Mouse (Mus musculus): Measurements from ENCODE around the gene Arpc4. TPM values are rescaled to one million over a fixed set of nuclear protein-coding genes. Genes with fewer than 3 reads are reported as not detected.
A peak's percentile ranks its signal among the peaks of the same experiment; 100 is the strongest.

The Arpc4 gene
- polyA plus RNA-seq, 1 experiment from 2014 or later, result 327 TPM

DNA sequence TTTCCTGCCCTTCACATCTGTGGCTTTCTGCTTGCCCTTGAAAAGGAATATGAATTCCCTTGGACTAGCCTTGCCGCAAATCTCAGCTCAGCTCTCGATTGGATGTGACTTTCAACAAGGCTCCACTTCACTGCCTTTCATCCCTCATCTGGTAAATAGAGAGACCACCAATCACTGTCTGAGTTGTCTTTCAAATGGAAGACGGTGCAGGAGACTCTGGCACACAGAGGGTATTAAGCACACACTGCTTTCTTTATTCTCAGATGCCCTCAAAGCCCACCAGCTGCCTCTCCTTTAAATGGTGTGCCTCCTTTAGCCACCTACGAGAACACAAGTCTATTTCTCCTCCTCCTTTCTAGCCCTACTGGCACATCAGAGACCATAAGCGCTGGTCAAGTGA, 9.3 kb upstream of the Arpc4 start:
- H3K4me3 ChIP-seq (replicated peaks), result no peak overlapping the region
- H3K27ac ChIP-seq, result no peak overlapping the region
- H3K36me3 ChIP-seq (replicated peaks), result peaks cover 70% of the 10 kb centered on the region
- H3K4me2 ChIP-seq, result no peak overlapping the region
- ATAC-seq (ENCODE audit: low FRiP score), result no peak
- H3K9ac ChIP-seq, result no peak overlapping the region
- no peaks in the 10 kb centered on the region for H3K9me3 ChIP-seq
- WGBS, result 80% methylated on average over 5 of the region's 5 CpGs
- no peaks in the 10 kb centered on the region for H3K27me3 ChIP-seq
- H3K4me1 ChIP-seq, result no peaks in the 10 kb centered on the region

DNA sequence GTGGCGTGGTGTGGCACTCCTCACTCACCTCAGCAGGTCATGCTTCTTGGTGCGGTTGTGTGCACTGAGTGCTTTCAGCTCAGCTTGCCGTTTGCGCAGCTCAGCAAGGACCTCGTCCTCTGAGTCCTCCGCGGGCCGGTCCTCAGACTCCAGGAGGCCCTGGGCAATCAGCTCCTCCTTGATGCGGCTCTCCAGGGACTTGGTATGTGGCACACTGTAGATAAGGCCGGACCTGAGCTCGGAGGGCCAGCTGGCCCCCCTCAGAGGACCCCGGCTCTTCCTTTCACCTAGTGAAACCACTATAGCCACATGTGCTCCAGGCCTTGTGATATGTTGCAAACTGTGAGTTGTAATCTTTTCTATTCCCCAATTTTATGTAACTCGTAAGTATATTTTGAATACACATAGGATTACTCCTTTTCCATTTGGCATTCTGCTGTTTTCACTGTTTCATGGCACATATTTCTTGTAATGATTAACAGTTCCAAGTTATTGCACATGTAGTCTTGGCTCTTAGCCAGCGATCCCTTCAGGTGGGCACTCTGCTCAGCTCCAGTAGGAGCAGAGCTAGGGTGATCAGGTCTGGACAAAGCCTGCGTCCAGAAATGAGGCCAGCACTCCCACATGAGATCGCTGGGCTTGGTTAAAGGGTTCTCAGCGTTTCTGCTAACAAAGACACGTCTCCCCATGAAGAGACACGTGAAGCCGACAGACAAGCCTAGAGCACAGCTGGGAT, 7.6 kb upstream of the Arpc4 start:
- 95% methylated on average over 20 of the region's 20 CpGs for WGBS
- H3K9ac ChIP-seq, result no peak overlapping the region
- no peak overlapping the region for H3K4me3 ChIP-seq (replicated peaks)
- no peaks in the 10 kb centered on the region for H3K4me1 ChIP-seq
- no peak overlapping the region for H3K4me2 ChIP-seq
- no peaks in the 10 kb centered on the region for H3K9me3 ChIP-seq
- H3K27me3 ChIP-seq, result no peaks in the 10 kb centered on the region
- no peak for ATAC-seq (ENCODE audit: low FRiP score)
- H3K27ac ChIP-seq, result no peak overlapping the region
- peaks cover 84% of the 10 kb centered on the region for H3K36me3 ChIP-seq (replicated peaks)

DNA sequence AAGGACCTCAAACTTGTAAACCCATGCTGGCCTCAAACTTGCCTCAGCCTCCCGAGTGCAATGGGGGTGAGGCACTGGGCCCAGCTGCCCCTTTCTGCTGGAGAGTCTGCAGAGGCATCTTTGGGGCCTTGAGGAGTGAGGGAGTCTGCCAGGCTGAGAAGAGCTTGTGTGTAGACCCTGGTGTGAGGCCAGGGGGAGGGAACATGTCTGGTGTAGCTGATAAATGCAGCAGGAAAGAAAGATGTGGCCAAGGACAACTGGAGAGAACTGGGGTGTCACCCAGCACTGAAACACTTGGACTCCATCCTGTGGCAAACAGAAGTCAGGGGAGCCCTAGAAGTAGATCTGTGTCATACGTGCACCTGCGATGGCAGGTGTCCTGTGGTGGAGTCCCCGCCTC, 4.4 kb upstream of the Arpc4 start:
- Histone ChIP-seq H3K4me2 (no peak overlapping the region), H3K4me3 (replicated peaks) (no peak overlapping the region), H3K27me3 (no peaks in the 10 kb centered on the region), H3K27ac (no peak overlapping the region), H3K36me3 (replicated peaks) (peaks cover 71% of the 10 kb centered on the region), H3K9ac (no peak overlapping the region), H3K4me1 (peaks cover 9% of the 10 kb centered on the region), H3K9me3 (no peaks in the 10 kb centered on the region)
- 92% methylated on average over 4 of the region's 4 CpGs for WGBS
- ATAC-seq (ENCODE audit: low FRiP score), result no peak

DNA sequence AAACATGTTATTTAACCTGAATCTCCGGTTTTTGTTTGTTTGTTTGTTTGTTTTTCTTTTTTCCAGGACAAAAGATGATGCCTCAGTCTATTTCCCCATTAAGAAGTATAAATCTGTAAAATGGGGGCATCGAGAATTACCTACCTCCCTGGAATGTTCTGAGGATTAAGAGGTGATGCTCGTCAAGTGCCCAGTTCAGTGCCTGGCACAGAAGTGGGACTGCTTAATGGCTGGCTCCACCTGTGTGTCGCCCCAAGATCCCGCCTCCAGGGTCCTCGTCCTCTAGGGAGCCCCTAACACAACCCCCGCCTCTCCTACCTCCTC, 781 bp upstream of the Arpc4 start:
- WGBS, result 9% methylated on average over 7 of the region's 7 CpGs
- peak overlapping the region; percentile 88 for H3K4me2 ChIP-seq
- ATAC-seq (ENCODE audit: low FRiP score), result no peak
- no peaks in the 10 kb centered on the region for H3K9me3 ChIP-seq
- peaks cover 54% of the 10 kb centered on the region for H3K36me3 ChIP-seq (replicated peaks)
- no peaks in the 10 kb centered on the region for H3K27me3 ChIP-seq
- peaks cover 19% of the 10 kb centered on the region for H3K4me1 ChIP-seq
- H3K4me3 ChIP-seq (replicated peaks), result peak overlapping the region; percentile 78
- H3K27ac ChIP-seq, result peak overlapping the region; percentile 94
- H3K9ac ChIP-seq, result peak overlapping the region; percentile 91

DNA sequence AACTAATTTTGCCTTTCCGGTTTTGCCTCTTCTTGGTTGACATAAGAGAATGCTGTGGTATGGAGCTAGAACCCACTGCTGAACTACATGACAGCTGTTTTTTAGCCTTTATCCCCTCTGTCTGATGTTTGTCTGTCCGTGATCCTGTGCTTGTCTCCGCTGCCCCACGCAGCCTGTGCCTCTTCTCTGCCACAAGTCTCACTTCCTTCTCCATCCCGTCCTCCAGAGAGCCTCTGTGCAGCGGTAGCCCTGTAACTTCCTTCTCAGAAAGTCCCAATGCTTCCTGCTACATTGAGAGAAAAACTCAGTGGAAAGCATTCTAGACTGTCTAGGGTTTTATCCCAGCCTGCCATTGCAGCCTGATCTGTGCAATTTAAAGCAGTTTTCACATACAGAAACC, 1.3 kb downstream of the Arpc4 start:
- Histone ChIP-seq H3K36me3 (replicated peaks) (peaks cover 56% of the 10 kb centered on the region), H3K9ac (no peak overlapping the region), H3K27me3 (no peaks in the 10 kb centered on the region), H3K4me3 (replicated peaks) (peak overlapping the region; percentile 78), H3K27ac (no peak overlapping the region), H3K9me3 (no peaks in the 10 kb centered on the region), H3K4me1 (peaks cover 19% of the 10 kb centered on the region), H3K4me2 (peak overlapping the region; percentile 88)
- no peak for ATAC-seq (ENCODE audit: low FRiP score)
- WGBS, result 90% methylated on average over 6 of the region's 6 CpGs

DNA sequence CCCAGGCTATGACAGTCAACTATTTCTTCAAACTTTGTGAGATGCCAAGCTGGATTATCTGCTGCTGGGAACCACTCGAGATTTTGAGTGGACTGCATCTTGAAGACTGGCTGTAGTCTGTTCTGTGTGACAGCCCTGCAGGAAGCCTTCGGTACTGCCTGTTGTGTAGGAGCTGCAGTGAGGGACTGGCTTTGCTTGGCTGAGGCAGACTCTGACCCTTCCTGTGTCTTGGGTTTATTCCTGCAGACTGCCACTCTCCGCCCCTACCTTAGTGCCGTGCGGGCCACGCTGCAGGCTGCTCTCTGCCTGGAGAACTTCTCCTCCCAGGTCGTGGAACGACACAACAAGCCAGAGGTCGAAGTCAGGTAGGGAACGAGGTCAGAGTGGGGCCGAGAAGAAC, 2.6 kb downstream of the Arpc4 start:
- no peak for ATAC-seq (ENCODE audit: low FRiP score)
- H3K9ac ChIP-seq, result no peak overlapping the region
- H3K36me3 ChIP-seq (replicated peaks), result peaks cover 56% of the 10 kb centered on the region
- no peaks in the 10 kb centered on the region for H3K9me3 ChIP-seq
- peaks cover 19% of the 10 kb centered on the region for H3K4me1 ChIP-seq
- no peak overlapping the region for H3K27ac ChIP-seq
- no peak overlapping the region for H3K4me2 ChIP-seq
- no peak overlapping the region for H3K4me3 ChIP-seq (replicated peaks)
- no peaks in the 10 kb centered on the region for H3K27me3 ChIP-seq
- WGBS, result 95% methylated on average over 11 of the region's 11 CpGs

DNA sequence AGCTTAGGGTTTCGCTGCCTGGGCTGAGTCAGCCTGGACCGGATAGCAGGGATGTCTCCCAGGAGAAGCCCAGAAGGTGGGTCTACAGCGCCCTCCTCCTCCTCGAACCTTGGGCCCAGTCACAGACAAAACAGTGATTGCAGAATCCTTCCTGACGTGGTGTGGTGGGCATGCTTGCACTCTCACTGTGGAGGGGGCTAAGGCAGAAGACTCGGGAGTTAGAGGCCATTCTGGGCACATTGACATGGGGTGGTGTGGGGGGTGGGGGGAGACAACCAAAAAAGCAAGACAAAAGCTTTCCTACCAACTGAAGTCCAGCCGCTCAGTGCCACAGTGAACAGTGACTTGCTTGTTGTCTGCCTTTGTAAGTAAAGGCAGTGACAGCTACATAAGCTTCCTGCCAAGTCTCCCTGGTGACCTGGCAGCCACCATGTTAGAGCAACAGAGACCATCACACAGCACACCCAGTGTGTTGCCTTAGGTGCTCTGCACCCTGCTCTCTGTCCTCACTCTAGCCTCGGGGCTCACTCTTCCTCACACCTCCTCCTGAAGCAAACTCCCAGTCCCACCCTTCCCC, 6.5 kb downstream of the Arpc4 start:
- no peak overlapping the region for H3K4me2 ChIP-seq
- H3K9ac ChIP-seq, result no peak overlapping the region
- no peak overlapping the region for H3K27ac ChIP-seq
- peaks cover 88% of the 10 kb centered on the region for H3K36me3 ChIP-seq (replicated peaks)
- 86% methylated on average over 8 of the region's 8 CpGs for WGBS
- H3K9me3 ChIP-seq, result no peaks in the 10 kb centered on the region
- peaks cover under 1% of the 10 kb centered on the region for H3K4me1 ChIP-seq
- no peak for ATAC-seq (ENCODE audit: low FRiP score)
- no peaks in the 10 kb centered on the region for H3K27me3 ChIP-seq
- H3K4me3 ChIP-seq (replicated peaks), result no peak overlapping the region

DNA sequence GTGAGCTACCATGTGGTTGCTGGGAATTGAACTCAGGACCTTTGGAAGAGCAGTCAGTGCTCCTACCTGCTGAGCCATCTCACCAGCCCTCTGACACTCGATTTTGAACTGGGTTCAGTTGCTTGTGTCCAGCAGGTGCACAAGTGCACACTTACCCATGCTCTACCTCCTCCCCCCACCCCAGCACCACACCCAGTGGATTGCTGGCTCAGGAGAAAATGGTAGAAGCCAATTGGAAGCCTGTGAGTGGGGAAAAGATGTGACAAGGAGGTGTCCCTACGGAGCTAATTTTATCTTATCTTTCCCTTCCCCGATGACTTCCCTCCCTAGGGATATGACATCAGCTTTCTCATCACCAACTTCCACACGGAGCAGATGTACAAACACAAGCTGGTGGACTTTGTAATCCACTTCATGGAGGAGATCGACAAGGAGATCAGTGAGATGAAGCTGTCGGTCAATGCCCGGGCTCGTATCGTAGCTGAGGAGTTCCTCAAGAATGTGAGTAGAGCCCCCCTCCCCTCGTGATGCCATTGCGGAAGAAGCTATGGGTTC, 7.3 kb downstream of the Arpc4 start:
- Histone ChIP-seq H3K9me3 (no peaks in the 10 kb centered on the region), H3K36me3 (replicated peaks) (peaks cover 96% of the 10 kb centered on the region)

DNA sequence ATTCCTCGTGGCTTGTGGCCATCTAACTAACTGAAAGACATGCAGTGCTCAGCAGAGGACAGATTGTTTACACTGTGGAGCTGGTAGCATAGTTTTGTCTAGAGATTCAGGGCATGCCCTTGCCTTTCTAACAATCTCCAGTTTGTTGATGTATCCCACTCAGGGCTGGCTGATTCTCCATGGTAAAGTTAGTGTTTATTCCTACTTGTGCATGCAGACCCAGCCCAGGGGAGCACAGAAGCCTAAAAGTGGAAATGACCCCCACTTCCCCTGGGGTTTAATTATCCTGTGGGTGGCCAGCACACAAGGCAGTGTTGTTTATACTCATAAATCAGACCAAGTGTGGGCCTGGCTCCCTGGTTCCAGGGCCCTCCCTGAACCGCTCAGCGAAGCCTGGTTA, 8.1 kb downstream of the Arpc4 start:
- no peak for ATAC-seq (ENCODE audit: low FRiP score)
- WGBS, result 89% methylated on average over 3 of the region's 3 CpGs
- H3K4me3 ChIP-seq (replicated peaks), result no peak overlapping the region
- no peaks in the 10 kb centered on the region for H3K9me3 ChIP-seq
- H3K4me2 ChIP-seq, result no peak overlapping the region
- no peak overlapping the region for H3K27ac ChIP-seq
- H3K27me3 ChIP-seq, result no peaks in the 10 kb centered on the region
- no peaks in the 10 kb centered on the region for H3K4me1 ChIP-seq
- H3K9ac ChIP-seq, result no peak overlapping the region
- peaks cover 89% of the 10 kb centered on the region for H3K36me3 ChIP-seq (replicated peaks)

More for the DNA sequence above, 7.3 kb downstream of the Arpc4 start:
- no peak for ATAC-seq (ENCODE audit: low FRiP score)
- Histone ChIP-seq H3K27ac (no peak overlapping the region), H3K9ac (no peak overlapping the region), H3K4me3 (replicated peaks) (no peak overlapping the region), H3K4me1 (no peaks in the 10 kb centered on the region), H3K27me3 (no peaks in the 10 kb centered on the region), H3K4me2 (no peak overlapping the region)
- WGBS, result 94% methylated on average over 11 of the region's 11 CpGs

DNA sequence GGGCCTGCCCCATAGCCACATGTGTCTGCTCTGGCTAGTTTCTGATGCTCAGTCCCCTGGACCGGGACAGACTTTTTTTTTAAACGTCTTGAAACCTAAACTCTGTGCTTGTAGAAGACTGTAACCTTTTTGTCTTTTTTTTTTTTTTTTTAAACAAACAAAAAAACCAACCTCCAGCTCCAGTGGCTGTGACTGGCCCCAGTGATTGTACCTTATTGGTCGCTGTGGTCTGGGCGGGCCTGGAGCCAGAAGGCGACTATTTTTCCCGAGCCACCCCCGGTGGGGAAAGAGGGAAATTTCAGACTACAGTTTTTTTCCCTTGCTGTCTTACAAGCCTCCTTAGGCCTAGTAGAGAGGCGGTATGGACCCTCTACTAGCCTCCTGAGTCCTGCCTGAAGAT, 11.0 kb downstream of the Arpc4 start, which contains the start of gene Ttll3:
TSS of gene Ttll3 (plus strand) at position 301 of the 400 bp plus-strand sequence.
- H3K4me3 ChIP-seq (replicated peaks), result no peak within 1 kb of the TSS
- WGBS, result 76% methylated on average over 8 of the region's 8 CpGs
- no peak within 1 kb of the TSS for H3K9ac ChIP-seq
- no peaks in the 10 kb centered on the region for H3K27me3 ChIP-seq
- no peak within 1 kb of the TSS for H3K4me2 ChIP-seq
- no peak for ATAC-seq (ENCODE audit: low FRiP score)
- peaks cover 17% of the 10 kb centered on the region for H3K4me1 ChIP-seq
- H3K27ac ChIP-seq, result no peak within 1 kb of the TSS
- H3K36me3 ChIP-seq (replicated peaks), result peaks cover 62% of the 10 kb centered on the region
- no peaks in the 10 kb centered on the region for H3K9me3 ChIP-seq

DNA sequence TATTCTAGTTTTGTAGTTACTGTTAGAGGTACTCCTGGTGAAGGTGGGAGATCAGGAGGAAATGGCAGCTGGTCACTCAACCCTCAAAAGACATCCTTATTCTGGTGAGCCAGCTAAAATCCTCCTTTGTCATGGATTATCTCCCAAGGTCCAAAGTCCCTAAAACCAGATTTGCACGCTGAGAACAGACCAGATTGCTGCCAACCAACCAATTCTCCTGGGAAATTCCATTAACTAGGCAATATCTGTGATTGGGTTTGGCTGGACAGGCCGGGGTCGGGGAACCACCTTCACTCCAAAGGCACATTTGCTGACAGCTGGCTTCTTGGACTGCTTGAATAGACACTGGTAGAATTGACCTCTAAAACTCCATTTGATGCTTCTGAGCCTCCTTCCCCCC, 12.8 kb downstream of the Arpc4 start:
- Histone ChIP-seq H3K4me2 (no peak overlapping the region), H3K9ac (no peak overlapping the region), H3K36me3 (replicated peaks) (peaks cover 56% of the 10 kb centered on the region), H3K4me1 (peaks cover 17% of the 10 kb centered on the region), H3K9me3 (no peaks in the 10 kb centered on the region), H3K27ac (no peak overlapping the region), H3K27me3 (no peaks in the 10 kb centered on the region), H3K4me3 (replicated peaks) (no peak overlapping the region)
- WGBS, result 96% methylated on average over 3 of the region's 3 CpGs
- no peak for ATAC-seq (ENCODE audit: low FRiP score)

DNA sequence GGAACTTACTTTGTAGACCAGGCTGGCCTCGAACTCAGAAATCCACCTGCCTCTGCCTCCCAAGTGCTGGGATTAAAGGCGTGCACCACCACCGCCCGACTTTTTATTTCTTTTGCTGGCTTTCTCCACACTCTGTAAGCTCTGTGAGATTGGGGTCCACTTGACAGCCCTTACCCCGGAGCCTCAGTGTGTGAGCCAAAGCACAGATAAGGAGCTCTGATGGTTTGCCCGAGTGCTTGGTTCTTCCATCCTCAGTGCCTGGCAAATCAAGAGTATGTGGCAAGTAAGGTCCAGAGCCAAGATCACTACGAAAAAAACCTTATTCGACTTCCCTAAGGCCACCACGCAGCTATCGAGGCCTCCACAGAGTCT, 14.1 kb downstream of the Arpc4 start:
- H3K27me3 ChIP-seq, result no peaks in the 10 kb centered on the region
- peak overlapping the region; percentile 87 for H3K4me2 ChIP-seq
- peak overlapping the region; percentile 53 for H3K4me3 ChIP-seq (replicated peaks)
- peak overlapping the region; percentile 87 for H3K27ac ChIP-seq
- H3K9ac ChIP-seq, result peak overlapping the region; percentile 72
- H3K36me3 ChIP-seq (replicated peaks), result peaks cover 46% of the 10 kb centered on the region
- H3K9me3 ChIP-seq, result no peaks in the 10 kb centered on the region
- peak; percentile 14; the same call in 1 of the 2 replicates for ATAC-seq (ENCODE audit: low FRiP score)
- WGBS, result 21% methylated on average over 10 of the region's 10 CpGs
- H3K4me1 ChIP-seq, result peaks cover 17% of the 10 kb centered on the region

Data from forebrain, embryonic 12.5 days (tissue).